Mouse (Mus musculus) G1E (cell line): ENCODE data around the gene Hsd17b7.

Experiments used
- CTCF ChIP-seq: IDR thresholded peaks from 2 replicates; pipeline ENCODE4 v1.5.1; 2012; ENCODE audit warnings: low read depth, low read length, inconsistent platforms, mixed read lengths
- GATA1 ChIP-seq: IDR thresholded peaks from 2 replicates; pipeline ENCODE4 v1.6.1; 2012; ENCODE audit warnings: borderline replicate concordance, low read length, inconsistent platforms, mixed read lengths
- GATA2 ChIP-seq: IDR thresholded peaks from 2 replicates; pipeline ENCODE4 v1.6.1; 2012; ENCODE audit warnings: low read depth, low read length, inconsistent platforms, borderline replicate concordance
- POLR2AphosphoS5 ChIP-seq: IDR thresholded peaks from 2 replicates; pipeline ENCODE4 v1.6.1; 2012; ENCODE audit warnings: low read depth, low read length, inconsistent platforms; ENCODE audit not compliant: insufficient replicate concordance
- TAL1 ChIP-seq: conservative IDR thresholded peaks from 2 replicates; pipeline ENCODE4 v1.6.1; 2012; ENCODE audit warnings: low read depth, low read length, inconsistent platforms, mixed read lengths

DNA sequence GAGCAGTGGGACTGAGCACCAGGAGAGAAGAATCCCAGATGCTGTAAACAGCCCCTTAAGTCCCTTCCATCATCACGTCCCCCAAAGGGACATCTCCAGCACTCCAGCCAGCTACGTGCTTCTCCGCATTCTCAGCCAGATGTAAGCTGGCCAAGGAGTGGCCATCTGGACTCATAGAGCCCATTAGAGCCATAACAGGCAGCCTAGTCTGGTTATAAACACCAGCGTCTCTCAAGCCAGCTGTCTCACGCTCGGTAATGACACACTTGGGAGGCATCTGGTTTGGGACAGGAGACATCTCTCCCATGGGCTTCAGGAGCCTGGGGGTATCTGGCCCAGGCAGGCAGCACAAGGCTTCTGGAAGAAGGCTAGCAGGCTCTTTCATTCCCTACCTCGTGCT is 52.4 kb downstream of the Hsd17b7 start:
- TF ChIP-seq CTCF (no peak), GATA1 (no peak), TAL1 (no peak), POLR2AphosphoS5 (no peak), GATA2 (no peak)
